Mouse (Mus musculus) cerebellum, adult 9-11 months (tissue): ENCODE data around the gene Gng7.
A peak's percentile ranks its signal among the peaks of the same experiment; 100 is the strongest.
"Not testable (repeated sequence)": the region's sequence is repeated elsewhere in the genome, so short reads cannot be mapped to it uniquely, and the experiment has no call there.

Experiments
- DNase-seq: peaks from one replicate; pipeline ENCODE4 v3.0.0; 2022

The Gng7 gene

DNA sequence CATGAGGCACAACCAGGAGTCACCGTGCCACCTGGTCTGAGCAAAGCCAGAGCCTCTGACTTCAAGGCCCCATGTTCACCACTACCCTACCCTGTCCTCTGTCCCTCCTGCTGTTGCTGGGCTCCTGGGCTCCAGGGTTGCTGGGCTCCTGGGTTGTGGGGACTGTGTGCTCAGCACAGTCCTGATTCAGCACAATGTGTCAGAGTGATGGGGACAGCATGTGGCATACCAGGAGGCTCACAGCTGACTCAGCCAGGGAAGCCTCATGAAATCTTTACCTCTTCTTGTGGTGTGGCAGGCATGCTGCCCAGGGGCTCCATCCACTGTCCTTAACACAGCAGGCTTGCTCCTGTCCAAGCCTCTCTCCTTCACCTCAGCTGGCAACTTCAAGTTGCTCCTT is 22.8 kb downstream of the Gng7 start:
- no peak for DNase-seq

GRCm38 (mm10) chr10:80991007-80991406 is 23.7 kb downstream of the Gng7 start:
- DNase-seq, result no peak

- DNase-seq, result no peak
These were observed 24.3 kb downstream of the Gng7 start for GRCm38 (mm10) chr10:80990406-80990805.

DNA sequence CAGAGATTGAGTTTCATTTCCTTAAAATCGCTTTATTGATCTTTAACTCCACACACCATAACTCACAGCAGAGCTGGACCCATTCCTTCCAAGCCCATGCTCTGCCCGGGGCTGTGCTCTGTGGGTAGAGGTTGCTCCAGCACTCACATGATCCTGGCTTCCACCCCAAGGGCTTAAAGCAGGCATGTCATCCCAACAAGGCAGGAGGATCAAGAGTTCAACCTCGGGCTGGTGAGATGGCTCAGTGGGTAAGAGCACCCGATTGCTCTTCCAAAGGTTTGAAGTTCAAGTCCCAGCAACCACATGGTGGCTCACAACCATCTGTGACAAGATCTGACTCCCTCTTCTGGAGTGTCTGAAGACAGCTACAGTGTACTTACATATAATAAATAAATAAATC is 24.9 kb downstream of the Gng7 start:
- not testable (repeated sequence) for DNase-seq

DNA sequence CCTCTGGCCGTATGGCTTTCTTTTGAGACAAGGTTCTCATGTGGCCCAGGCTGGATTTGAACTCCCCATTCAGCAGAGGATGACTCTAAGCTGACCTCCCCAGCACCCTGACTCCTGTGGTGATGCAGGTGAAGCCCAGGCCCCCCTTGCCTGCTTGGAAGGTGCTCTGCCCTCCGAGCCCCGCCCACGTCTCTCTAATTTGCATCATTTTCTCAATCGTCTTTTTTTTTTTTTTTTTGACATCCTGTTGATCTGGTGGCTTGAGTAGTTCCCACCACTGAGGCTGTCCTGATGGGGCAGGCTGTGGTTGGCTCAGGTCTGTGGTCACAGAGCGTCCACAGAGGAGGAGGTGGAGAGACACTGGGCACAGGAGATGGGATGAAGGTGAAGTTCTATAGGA is 25.3 kb downstream of the Gng7 start:
- DNase-seq, result no peak

GRCm38 (mm10) chr10:80987709-80988441 is 26.9 kb downstream of the Gng7 start:
- peak; percentile 84 for DNase-seq

GRCm38 (mm10) chr10:80986754-80987153 is 28.0 kb downstream of the Gng7 start:
- no peak for DNase-seq

DNA sequence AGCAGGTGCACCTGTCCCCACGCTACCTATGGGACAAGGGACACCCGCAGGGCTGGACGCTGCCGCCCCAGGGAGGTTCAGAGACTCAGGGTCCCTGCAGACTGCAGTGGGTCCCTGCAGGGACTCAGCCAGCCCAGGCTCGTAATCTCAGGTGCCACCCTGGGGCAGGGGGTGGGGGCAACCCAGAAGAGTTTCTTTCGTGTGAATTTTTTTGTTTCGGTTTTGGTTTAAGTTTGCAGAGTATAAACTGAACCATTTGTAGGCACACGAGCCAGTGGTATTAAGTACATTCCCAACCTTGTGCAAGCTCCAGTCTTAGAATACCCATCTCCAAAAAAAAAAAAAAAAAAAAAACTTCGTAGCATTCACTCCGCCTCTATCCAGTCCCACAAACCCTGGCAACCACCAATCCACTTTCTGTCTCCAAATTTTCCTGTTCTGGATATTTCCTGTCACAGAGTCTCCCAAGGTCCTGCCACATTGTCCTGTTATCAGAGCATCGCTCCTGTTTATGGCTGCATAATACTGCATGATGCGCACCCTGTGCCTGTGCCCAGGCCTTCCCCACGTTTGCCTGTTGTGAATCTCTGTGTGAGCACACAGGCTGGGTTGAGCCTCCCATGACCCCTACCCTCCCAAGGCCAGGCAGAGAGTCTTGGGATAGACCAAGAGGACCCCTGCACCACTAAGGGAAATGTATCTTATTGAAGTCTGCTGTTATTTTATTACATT is 28.6 kb downstream of the Gng7 start:
- no peak for DNase-seq

DNA sequence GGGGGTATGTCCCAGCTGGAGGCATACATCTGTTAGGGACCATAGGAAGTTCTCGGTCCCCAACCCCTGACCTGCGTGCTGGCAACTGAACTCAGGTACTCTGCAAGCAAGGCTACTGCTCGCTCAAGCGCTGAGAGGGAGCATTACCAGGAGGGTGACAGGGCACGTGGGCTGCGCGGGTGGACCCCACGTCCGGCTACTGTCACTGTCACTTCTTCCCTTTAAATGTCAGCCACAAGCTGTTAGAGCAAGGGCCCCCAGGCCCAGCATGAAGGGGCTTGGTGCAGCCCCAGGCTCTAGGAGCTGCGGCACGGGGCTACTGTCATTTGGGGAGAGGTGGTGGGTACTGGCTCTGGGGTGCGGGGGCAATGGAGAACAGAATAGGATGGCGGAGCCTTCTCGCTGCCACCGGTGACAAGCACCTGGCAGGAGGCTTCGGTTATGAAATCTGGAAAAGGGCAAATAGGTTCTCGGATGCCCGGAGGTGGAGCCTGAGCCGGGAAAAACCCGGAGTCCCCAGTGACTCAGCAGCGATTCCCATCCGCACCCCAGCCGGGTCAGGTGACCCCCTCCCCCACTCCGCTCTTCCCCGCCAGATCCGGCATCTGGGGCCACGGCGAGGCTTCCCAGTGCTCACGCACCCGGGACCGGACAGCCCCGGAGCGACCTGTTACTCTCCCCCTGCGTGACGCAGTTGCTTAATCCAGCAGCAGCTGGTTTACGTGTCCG is 29.3 kb downstream of the Gng7 start:
- peak; percentile 69 for DNase-seq

DNA sequence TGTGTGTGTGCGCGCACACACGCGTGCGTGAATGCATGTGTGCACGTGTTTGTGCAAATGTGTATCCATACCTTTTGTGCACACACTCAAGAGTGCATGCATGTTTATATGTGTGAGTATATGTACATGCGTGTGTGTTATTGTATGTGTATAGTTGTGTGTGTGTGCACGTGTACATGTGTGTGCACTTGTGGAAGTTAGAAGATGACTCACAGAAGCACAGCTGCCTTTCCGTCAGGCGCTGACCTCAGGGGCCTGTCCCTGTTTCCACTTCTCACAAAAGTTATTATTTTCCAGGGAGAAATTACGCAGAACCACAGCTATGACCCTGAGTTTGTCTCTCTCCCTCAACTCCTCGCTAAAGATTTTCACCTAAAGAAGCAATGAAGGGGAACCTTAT is 30.5 kb downstream of the Gng7 start:
- DNase-seq, result no peak

DNA sequence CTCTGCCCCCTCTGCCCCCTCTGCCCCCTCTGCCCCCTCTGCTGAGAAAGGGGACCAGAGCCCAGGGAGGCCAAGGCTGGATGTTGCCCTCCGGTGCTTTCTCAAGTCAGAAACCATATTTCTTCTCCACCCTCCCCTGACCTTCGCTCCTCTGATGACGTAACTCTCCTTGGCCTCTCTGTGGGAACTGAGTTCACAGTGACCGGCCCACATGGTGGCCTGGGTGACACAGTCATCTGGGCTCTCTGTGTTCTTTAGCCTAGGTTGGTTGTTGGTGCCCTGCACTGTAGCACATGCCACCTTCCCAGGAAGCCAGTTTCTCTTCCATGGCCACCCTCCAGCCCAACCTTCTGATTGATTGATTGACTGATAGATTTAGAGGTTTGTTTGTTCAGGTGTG is 32.4 kb downstream of the Gng7 start:
- no peak for DNase-seq

- DNase-seq, result no peak
These were observed 33.1 kb downstream of the Gng7 start for GRCm38 (mm10) chr10:80981564-80982112.

DNA sequence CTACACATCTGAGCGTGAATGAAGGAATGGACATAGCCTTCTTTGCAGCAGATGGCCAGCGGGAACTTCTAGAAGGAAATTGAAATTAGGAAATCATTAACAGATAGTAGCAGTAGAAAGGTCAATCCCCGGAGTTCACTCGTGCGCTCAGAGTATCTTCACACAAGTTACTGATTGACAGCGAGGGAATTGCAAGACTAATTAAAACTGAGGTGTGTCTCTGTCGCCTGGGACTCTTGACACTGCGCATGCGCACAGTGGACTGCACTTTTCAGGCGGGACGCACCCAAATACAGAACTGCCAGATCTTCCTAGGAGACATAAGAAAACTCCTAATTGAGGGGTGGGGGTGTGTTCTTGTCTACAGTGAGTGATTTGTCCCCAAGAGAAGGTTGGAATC is 39.3 kb downstream of the Gng7 start:
- no peak for DNase-seq

DNA sequence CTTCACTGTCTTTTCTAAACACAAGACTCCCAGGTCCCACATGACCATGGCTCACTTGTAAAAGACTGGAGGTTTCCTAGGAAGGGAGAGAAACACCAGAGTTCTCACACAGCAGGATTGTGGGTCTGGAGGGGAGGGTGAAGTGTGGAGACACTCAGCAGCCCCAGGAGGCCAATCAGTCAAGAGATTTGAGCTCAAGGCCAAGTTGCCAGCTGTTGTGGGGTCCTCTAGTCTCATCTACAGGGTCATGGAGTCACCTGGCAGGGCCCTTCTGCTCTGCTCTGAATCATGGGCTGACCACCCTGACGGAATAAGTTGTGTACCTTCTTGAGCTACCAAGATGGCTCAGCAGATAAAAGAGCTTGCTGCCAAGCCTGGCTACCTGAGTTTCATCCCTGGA is 41.0 kb downstream of the Gng7 start:
- no peak for DNase-seq

GRCm38 (mm10) chr10:80972071-80972987 is 42.4 kb downstream of the Gng7 start:
- DNase-seq, result peak; percentile 85

DNA sequence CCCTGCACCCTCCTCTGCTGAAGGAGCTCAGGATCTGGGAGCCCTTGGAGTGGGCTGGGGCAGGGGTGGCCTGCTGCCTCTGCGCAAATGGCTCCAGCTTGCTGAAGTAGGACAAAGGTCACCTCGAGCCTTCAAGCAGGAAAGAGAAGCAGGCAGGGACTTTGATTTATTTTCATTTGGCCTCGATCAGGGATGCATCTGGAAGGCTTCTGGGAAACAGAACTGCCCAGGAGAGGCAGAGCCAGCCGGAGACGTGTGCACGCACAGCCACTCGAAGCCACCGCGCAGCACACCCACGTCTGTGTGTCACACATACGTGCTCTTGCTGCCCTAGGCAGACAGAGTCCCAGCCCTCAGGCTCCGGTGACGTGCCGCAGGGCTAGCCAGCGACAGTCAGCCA is 43.2 kb downstream of the Gng7 start:
- DNase-seq, result no peak

DNA sequence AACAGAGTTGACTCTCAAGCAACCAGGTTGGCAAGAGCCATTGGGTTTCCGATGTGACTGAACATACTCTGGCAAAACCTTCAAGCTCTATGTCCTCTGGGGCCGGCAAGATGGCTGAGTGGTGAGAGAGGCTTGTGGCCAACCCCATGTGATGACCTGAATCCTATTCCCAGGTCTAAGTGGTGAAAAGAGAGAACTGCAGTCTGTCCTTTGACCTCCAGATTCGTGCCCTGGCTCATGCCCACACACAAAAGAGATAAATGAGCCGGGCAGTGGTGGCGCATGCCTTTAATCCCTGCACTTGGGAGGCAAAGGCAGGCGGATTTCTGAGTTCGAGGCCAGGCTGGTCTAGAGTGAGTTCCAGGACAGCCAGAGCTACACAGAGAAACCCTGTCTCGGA is 44.6 kb downstream of the Gng7 start:
- DNase-seq, result no peak

- no peak for DNase-seq
These were observed 45.4 kb downstream of the Gng7 start for GRCm38 (mm10) chr10:80969298-80969697.

DNA sequence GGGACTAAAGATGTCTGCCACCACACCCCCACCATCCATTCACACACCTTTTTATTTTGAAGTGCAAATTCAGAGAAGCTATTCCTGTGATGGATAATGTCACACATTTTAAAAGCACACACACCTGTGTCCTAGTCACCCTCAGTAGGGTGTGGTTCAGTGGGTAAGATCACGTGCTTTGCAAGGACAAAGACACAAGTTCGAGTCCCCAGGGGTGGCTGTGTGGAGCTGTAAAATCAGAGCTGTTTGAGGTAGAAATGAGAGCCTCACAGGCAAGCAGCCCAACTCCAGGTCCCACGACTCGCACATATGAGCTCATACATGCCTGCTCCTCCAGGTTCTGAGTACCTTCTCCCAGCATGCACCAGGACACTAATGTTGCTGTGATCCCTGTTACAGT is 46.6 kb downstream of the Gng7 start:
- no peak for DNase-seq

- DNase-seq, result no peak
These were observed 47.6 kb downstream of the Gng7 start for GRCm38 (mm10) chr10:80967101-80967656.

DNA sequence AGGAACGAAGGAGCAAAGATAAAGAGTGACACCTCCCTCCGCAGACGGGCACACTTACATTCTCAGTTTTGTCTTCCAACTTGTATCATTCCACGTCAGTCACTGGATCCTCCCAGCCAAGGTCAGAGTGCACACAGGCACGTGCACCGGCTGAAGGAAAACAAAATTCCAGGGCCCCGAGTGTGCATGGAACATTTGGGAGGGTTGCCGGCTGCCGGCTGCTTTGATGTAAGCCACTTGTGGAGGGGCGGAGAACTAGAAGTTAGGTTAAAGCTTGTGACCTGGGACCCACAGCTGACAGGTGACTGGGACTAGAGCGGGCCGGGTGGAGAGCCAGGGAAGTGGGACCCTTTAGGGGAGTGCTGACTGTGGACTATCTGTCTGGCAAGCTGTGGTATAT is 48.4 kb downstream of the Gng7 start:
- no peak for DNase-seq
